In the genomic region with DNA sequence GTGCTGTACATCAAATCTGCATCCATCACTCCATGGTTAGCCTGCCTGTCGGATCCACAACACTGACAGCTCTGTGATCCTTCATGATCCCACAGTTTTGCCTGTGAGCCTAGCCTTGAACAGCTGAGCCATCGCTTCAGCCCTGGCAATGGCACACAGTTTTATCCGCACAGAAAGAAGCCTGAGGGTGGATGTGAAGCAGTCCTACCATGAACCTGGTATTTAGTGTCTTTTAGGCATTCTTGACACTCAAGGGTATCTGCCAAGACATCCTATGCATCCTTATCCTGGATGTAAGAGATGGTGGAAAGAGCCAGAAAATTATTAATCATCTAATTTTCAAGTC, we compare ENCODE assay signal across 14 mouse cellular contexts.
DNase-seq lines count a peak whose midpoint lies in the region; ATAC-seq and TF ChIP-seq lines count a peak whose summit lies in the region.
"Had no signal": no experiment of that assay in that cellular context is flagged by ENCODE, and none has a peak within 500 bp of the region (broad histone marks: within the 10 kb centered on the region; RNA-seq: fewer than 3 reads in every experiment).

No protein-coding gene starts in this region.

- no peak overlapping the region for H3K4me2 ChIP-seq in hindbrain, embryonic 16.5 days (ENCODE audit: low read length)
- no peak overlapping the region for H3K4me2 ChIP-seq in midbrain, embryonic 11.5 days
- no peak overlapping the region for H3K4me2 ChIP-seq in midbrain, postnatal 0 days (ENCODE audit: low read depth, low read length, poor library complexity, severe bottlenecking)
- H3K4me2 ChIP-seq: midbrain, embryonic 13.5 days had no signal

- H3K4me1 ChIP-seq in hindbrain, embryonic 10.5 days (replicated peaks) = peaks cover 25% of the 10 kb centered on the region
- no peaks in the 10 kb centered on the region for H3K4me1 ChIP-seq in hindbrain, embryonic 16.5 days (ENCODE audit: control insufficient read depth, insufficient read depth, low read depth, low read length)
- no peaks in the 10 kb centered on the region for H3K4me1 ChIP-seq in midbrain, embryonic 11.5 days (ENCODE audit: control insufficient read depth, insufficient read depth, low read length)
- no peaks in the 10 kb centered on the region for H3K4me1 ChIP-seq in midbrain, postnatal 0 days (ENCODE audit: insufficient read depth, low read length)
- peaks cover 35% of the 10 kb centered on the region for H3K4me1 ChIP-seq in limb, embryonic 10.5 days

- 67% methylated on average over 3 of the region's 3 CpGs for WGBS in hindbrain, embryonic 10.5 days
- WGBS in hindbrain, embryonic 16.5 days = 52% methylated on average over 3 of the region's 3 CpGs
- WGBS in midbrain, embryonic 11.5 days = 83% methylated on average over 3 of the region's 3 CpGs
- WGBS in midbrain, postnatal 0 days = 66% methylated on average over 3 of the region's 3 CpGs
- 44% methylated on average over 3 of the region's 3 CpGs for WGBS in limb, embryonic 10.5 days

- H3K4me3 ChIP-seq in hindbrain, embryonic 10.5 days = no peak overlapping the region
- no peak overlapping the region for H3K4me3 ChIP-seq in hindbrain, embryonic 16.5 days (ENCODE audit: low read length)
- no peak overlapping the region for H3K4me3 ChIP-seq in midbrain, embryonic 11.5 days (ENCODE audit: low read depth, low read length)
- no peak overlapping the region for H3K4me3 ChIP-seq in midbrain, postnatal 0 days (ENCODE audit: low read depth, low read length)
- 0 out of 2 replicates have a peak overlapping the region, but pooled peaks have one; percentile 21 for H3K4me3 ChIP-seq in limb, embryonic 10.5 days
- H3K4me3 ChIP-seq: midbrain, embryonic 13.5 days had no signal

- peaks cover 5% of the 10 kb centered on the region; the same call in 1 of the 2 replicates for H3K36me3 ChIP-seq in hindbrain, embryonic 10.5 days
- H3K36me3 ChIP-seq in hindbrain, embryonic 16.5 days (ENCODE audit: control insufficient read depth, insufficient read depth, low read length) = no peaks in the 10 kb centered on the region
- 0 out of 2 replicates have a peak, but pooled peaks cover 2% of the 10 kb centered on the region for H3K36me3 ChIP-seq in midbrain, embryonic 11.5 days (ENCODE audit: control insufficient read depth, insufficient read depth, low read length)
- no peaks in the 10 kb centered on the region for H3K36me3 ChIP-seq in midbrain, postnatal 0 days (ENCODE audit: insufficient read depth, low read length)
- no peaks in the 10 kb centered on the region for H3K36me3 ChIP-seq in limb, embryonic 10.5 days

- no peaks in the 10 kb centered on the region for H3K9me3 ChIP-seq in hindbrain, embryonic 10.5 days
- no peaks in the 10 kb centered on the region for H3K9me3 ChIP-seq in hindbrain, embryonic 16.5 days (ENCODE audit: control insufficient read depth, low read length)
- H3K9me3 ChIP-seq in midbrain, embryonic 11.5 days (ENCODE audit: control insufficient read depth, low read length) = no peaks in the 10 kb centered on the region
- no peaks in the 10 kb centered on the region for H3K9me3 ChIP-seq in midbrain, postnatal 0 days (ENCODE audit: low read length)
- H3K9me3 ChIP-seq in limb, embryonic 10.5 days (replicated peaks) = no peaks in the 10 kb centered on the region
- H3K9me3 ChIP-seq: midbrain, embryonic 13.5 days had no signal

- peak overlapping the region; percentile 60 for H3K27ac ChIP-seq in hindbrain, embryonic 10.5 days
- no peak overlapping the region for H3K27ac ChIP-seq in hindbrain, embryonic 16.5 days (ENCODE audit: low read depth, low read length)
- no peak overlapping the region for H3K27ac ChIP-seq in midbrain, embryonic 11.5 days (ENCODE audit: low read depth, low read length)
- no peak overlapping the region for H3K27ac ChIP-seq in midbrain, postnatal 0 days (ENCODE audit: low read depth, low read length)
- peak overlapping the region; percentile 85 for H3K27ac ChIP-seq in limb, embryonic 10.5 days

- no peak for ATAC-seq in hindbrain, embryonic 16.5 days
- ATAC-seq in midbrain, embryonic 11.5 days (ENCODE audit: low FRiP score) = no peak
- ATAC-seq in midbrain, postnatal 0 days (ENCODE audit: low FRiP score) = no peak
- ATAC-seq: midbrain, embryonic 13.5 days had no signal

- H3K27me3 ChIP-seq in hindbrain, embryonic 10.5 days (ENCODE audit: insufficient read depth, poor library complexity, severe bottlenecking) = no peaks in the 10 kb centered on the region
- H3K27me3 ChIP-seq in hindbrain, embryonic 16.5 days (replicated peaks; ENCODE audit: control insufficient read depth, insufficient read depth, low read length) = no peaks in the 10 kb centered on the region
- no peaks in the 10 kb centered on the region for H3K27me3 ChIP-seq in midbrain, embryonic 11.5 days (ENCODE audit: control insufficient read depth, insufficient read depth, low read length)
- H3K27me3 ChIP-seq in midbrain, postnatal 0 days (ENCODE audit: insufficient read depth, low read length) = no peaks in the 10 kb centered on the region
- no peaks in the 10 kb centered on the region for H3K27me3 ChIP-seq in limb, embryonic 10.5 days (ENCODE audit: low read depth, poor library complexity, severe bottlenecking)
- H3K27me3 ChIP-seq: midbrain, embryonic 13.5 days had no signal

- TF ChIP-seq CTCF in midbrain, postnatal 0 days (IDR thresholded peaks at IDR 0.05) = no peak

- H3K9ac ChIP-seq in hindbrain, embryonic 16.5 days (ENCODE audit: low read depth, low read length) = no peak overlapping the region
- H3K9ac ChIP-seq in midbrain, embryonic 11.5 days (ENCODE audit: low read length) = no peak overlapping the region
- H3K9ac ChIP-seq in midbrain, postnatal 0 days (replicated peaks; ENCODE audit: low read length, poor library complexity, severe bottlenecking) = no peak overlapping the region
- H3K9ac ChIP-seq: midbrain, embryonic 13.5 days had no signal

- no peak for DNase-seq in hindbrain, embryonic 10.5 days (ENCODE audit: low spot score)
- peak; percentile 64 for DNase-seq in midbrain, embryonic 11.5 days (ENCODE audit: low spot score, missing footprints)
- no peak for DNase-seq in midbrain, postnatal 0 days (ENCODE audit: low spot score)
- peak; percentile 34 for DNase-seq in limb, embryonic 10.5 days (ENCODE audit: low spot score)
- no peak for DNase-seq in cerebellum, adult 9-10 months
- DNase-seq in MN1 (ENCODE audit: low spot score) = no peak
- DNase-seq: B cell, adult 2 months; cerebellum, adult 11 months; heart, postnatal 36 days; kidney, adult 8-10 months; right cerebral cortex, adult 18-20 months; thymus, postnatal 4 days had no signal

Comparison
In these comparisons a context has a peak if more than half of its experiments do, and no peak if none do; other contexts are left out.
1. DNase-seq: peak in midbrain, embryonic 11.5 days (single experiment) and limb, embryonic 10.5 days (single experiment); none in hindbrain, embryonic 10.5 days (single experiment), midbrain, postnatal 0 days (single experiment), cerebellum, adult 9-10 months (single experiment) and MN1 (single experiment).
2. H3K27ac ChIP-seq: peak in hindbrain, embryonic 10.5 days (single experiment) and limb, embryonic 10.5 days (single experiment); none in hindbrain, embryonic 16.5 days (single experiment), midbrain, embryonic 11.5 days (single experiment) and midbrain, postnatal 0 days (single experiment).